Mouse (Mus musculus) gastrocnemius, postnatal 14 days (tissue): ENCODE measurements around the gene Car10. TPM values are rescaled to one million over a fixed set of nuclear protein-coding genes. Genes with fewer than 3 reads are reported as not detected.
"Not testable (repeated sequence)": the region's sequence is repeated elsewhere in the genome, so short reads cannot be mapped to it uniquely, and the experiment has no call there.

Source experiments
- DNase-seq: peaks from one replicate; pipeline ENCODE4 v3.0.0; 2021; ENCODE audit warnings: mixed read lengths
- intact Hi-C: fragments of 180-260 bp; cut with DNase I; formaldehyde crosslinking; loops from one replicate; pipeline ENCODE4 v1.15.1; 2025; ENCODE audit warnings: low total_unique reads
- total RNA-seq, 2 experiments: library from RNA; stranded (reverse); gene quantifications; 2 replicates each; pipeline ENCODE4 v1.2.3; 2021

The Car10 gene
- total RNA-seq, 2 experiments from 2014 or later = 0.33 TPM; not detected in 1

GRCm38 (mm10) chr11:93367244-93367643 lies 269.4 kb downstream of the Car10 start:
- DNase-seq = no peak
- intact Hi-C loops = no loop called here

- DNase-seq = no peak
- intact Hi-C loops = no loop called here
These were observed 269.9 kb downstream of the Car10 start for GRCm38 (mm10) chr11:93367740-93368139.

GRCm38 (mm10) chr11:93373697-93374354 lies 276.0 kb downstream of the Car10 start:
- intact Hi-C loops = no loop called here
- DNase-seq = no peak

GRCm38 (mm10) chr11:93391159-93391558 lies 293.3 kb downstream of the Car10 start:
- DNase-seq = no peak
- intact Hi-C loops = no loop called here

GRCm38 (mm10) chr11:93393371-93393770 lies 295.5 kb downstream of the Car10 start:
- intact Hi-C loops, DNase-seq: not testable (repeated sequence)

DNA sequence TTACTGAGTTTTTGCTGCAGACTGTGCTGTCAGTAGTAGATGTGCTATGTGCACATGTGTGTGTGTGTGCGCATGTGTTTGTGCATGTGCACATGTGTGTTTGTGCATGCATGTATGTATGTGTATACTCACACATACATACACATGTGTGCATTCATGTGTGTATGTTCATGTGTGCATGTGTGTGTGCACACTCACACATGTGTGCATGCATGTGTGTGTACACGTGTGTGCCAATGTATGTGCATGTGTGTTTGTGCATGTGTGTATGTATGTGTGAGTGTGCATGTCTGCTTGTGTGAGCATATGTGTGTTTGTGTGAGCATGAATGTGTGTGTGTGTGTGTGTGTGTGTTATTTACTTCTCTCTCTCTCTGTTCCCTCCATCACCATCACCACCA lies 298.5 kb downstream of the Car10 start:
- intact Hi-C loops = no loop called here
- no peak for DNase-seq

DNA sequence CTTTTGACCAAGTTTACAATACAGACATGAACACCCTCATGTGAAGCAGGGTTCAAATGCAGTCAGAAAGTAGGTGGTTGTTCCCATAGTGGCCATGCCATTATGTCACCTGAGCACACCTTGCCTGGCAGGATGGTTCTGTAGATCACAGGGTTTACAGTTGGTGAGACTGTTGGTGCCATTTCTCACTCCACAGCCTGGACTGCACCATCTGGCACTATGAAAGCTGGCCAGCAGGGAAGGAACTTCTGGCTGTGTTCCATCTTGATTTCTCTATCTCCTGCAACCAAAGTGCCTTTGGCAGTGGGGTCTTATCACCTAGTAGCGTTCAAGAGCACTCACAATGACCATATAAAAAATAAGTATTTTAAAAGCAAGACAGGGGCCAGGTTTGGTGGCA lies 303.3 kb downstream of the Car10 start:
- intact Hi-C loops, DNase-seq: not testable (repeated sequence)

GRCm38 (mm10) chr11:93407981-93408380 lies 310.2 kb downstream of the Car10 start:
- no peak for DNase-seq
- intact Hi-C loops = no loop called here

- intact Hi-C loops = no loop called here
- DNase-seq = no peak
These were observed 333.7 kb downstream of the Car10 start for GRCm38 (mm10) chr11:93431482-93431881.

DNA sequence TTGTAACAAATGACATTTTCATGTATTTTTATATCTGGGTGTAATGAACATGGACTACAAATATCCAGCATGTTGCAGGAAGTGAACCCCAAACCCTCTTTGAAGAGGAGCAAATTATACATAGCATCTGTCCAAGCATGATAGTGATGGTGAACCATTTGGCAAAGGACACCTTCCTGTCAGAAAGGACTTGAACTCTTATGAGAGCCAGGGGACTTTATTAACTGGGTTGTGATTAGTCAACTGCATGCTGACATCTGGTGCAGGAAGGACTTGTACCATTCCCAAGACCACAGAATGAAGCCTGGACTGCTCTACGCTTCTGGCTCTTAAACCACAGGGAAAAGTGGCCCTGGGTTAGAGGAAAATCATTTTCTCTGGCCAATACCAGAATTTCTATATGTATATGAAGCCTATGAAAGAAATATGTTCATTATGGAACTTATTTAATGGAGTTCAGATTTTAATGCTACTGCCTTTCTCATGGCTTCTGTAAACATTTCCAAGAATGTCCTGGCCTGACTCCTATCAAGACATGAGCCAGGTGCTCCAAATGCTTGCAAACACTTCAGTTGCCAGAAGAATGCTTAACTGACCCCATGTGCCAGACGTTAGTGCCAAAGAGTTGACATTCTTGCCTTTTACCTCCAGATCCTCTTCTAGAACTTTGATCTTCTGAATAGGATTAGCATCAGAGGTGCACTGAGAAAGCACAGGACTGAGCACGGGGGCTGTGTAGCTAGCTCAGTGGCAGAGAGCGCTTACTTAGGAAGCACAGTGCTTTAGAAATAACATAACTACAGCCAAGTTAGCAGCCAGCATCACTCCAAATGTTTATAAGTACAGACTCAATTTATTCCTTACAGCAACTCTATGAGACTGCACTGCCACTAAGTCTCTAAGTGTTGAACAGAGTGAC lies 337.4 kb downstream of the Car10 start:
- intact Hi-C loops = no loop called here
- DNase-seq = no peak

- intact Hi-C loops = no loop called here
These were observed 339.1 kb downstream of the Car10 start for GRCm38 (mm10) chr11:93436892-93437291.

DNA sequence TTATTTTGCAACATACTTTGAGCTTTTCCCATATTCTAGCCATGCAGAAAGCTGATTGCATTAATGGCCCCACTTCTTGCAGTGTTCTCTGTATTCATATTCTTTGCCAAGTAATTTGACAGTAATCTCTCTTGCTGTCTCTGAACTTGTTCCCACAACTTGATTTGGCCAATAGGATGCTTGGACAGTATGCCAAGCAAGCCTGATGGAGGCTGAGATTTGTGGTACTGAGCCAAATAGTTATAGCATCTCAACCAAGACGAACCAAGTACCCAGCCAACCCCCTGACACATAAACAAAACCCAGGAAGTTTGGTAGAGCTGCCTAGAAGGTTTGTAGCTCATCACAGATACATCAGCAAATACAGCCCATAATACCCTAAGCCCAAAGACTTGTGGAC lies 342.6 kb downstream of the Car10 start:
- intact Hi-C loops = no loop called here
- DNase-seq = no peak

More at GRCm38 (mm10) chr11:93436892-93437291, 339.1 kb downstream of the Car10 start:
- no peak for DNase-seq

DNA sequence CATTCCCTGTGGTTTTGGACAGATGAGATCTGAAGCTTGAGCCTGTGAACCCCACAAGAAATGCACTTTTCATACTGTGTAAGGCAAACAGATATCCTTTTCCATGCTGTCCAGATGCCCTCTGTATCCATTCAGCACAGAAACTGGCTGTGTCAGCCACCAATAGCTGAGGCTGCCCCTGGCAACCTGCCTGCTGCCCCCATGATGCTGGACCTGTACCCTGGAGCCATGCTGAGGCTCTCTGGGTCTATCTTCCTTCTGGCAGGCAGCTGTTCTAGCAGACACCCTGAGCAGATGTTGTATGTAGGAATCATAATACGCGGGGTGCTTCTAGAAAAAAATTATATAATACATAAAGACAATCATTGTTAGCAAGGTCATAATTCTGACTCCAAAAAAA lies 345.9 kb downstream of the Car10 start:
- DNase-seq = no peak
- intact Hi-C loops = no loop called here

DNA sequence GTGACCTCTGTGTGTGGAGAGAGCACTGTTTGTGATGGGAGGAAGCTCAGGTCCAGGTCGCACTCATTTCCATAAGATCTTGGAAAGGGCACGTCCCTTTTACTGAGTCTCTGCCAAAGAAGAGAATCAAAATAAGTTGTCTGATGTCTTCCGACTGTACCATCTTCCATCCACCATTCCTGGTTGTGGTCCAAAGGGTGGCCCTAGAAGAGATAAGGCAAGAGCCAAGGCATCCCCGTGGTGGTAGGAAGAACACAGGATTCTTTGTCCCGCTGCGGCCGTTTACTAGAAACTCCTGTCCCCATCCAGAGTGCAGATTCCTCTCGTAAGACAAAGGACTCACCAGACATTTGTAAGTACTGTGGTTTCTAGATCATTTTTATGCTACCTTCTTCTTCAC lies 346.9 kb downstream of the Car10 start:
- intact Hi-C loops = no loop called here
- DNase-seq = no peak

DNA sequence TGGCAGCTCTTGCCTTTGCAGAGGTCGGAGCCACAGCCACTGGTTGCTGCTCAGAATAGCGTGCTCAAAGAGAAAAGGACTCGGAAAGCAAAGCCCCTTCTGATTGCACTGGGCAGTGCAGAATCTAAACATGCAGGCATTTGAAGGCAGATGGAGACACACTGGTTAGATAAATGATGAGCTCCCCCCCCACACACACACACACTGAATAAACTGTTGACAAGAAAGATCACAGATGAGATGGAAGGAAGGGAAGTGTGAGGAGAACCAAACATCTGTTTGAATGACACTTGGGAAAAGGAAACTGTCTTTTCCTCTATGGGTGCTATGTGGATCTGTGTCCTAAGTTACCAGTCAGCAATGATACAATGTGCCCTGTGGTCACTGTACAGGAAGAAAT lies 349.7 kb downstream of the Car10 start:
- intact Hi-C loops = no loop called here
- DNase-seq = no peak

DNA sequence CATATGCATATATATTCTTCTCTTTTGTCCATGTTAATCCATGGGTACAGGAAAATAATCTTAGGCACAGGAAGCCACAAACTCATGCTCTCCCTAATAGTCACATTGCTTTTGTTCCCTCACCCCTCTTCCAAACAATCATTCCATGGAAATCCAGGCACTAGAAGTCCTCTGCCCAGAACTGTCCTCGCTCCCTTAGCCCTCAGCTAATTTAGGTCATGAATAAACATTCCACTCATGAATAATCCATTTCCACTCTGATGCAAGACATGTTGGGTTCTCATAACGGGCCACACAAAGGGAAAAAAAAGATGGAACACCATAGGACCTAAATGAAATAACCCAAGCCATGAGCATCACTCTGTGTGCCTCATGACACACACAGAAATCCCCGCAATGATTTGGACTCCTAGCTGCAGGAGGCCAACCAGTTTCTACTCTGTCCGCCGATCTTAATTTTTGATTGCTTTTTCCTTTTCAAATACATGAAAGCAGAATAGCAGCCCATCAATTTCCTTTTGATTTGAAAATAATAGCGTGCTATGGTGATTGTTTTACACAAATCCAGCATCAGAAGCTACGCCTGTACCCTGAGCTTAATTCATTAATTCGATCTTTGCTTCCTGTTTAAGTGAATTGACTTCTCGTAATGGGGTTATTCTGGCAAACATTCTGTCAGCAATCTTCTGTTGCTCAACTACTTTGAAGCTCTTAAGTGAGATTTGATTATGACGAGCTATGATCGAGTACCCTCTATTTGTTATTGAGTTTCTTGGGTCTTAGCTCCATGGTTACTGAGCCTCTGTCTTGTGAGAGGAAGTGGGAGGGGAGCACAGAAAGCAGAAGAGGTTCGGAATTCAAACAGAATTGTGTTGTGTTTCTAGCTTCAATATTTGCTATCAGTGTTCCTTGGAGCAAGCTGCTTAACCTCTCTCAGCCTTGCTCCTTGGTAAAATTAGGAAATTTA lies 350.7 kb downstream of the Car10 start:
- intact Hi-C loops = no loop called here

GRCm38 (mm10) chr11:93450535-93450934 lies 352.7 kb downstream of the Car10 start:
- no peak for DNase-seq
- intact Hi-C loops = no loop called here

More for the DNA sequence above, 350.7 kb downstream of the Car10 start:
- no peak for DNase-seq

GRCm38 (mm10) chr11:93466221-93466620 lies 368.4 kb downstream of the Car10 start:
- intact Hi-C loops = no loop called here

GRCm38 (mm10) chr11:93467711-93468110 lies 369.9 kb downstream of the Car10 start:
- DNase-seq = no peak
- intact Hi-C loops = no loop called here

More at GRCm38 (mm10) chr11:93466221-93466620, 368.4 kb downstream of the Car10 start:
- no peak for DNase-seq

- no peak for DNase-seq
- intact Hi-C loops = no loop called here
These were observed 372.9 kb downstream of the Car10 start for GRCm38 (mm10) chr11:93470771-93471170.
